Mouse (Mus musculus): ENCODE results near the gene Prkag2. TPM values are rescaled to one million over a fixed set of nuclear protein-coding genes. Genes with fewer than 3 reads are reported as not detected.

Prkag2 gene
- polyA plus RNA-seq, 1 experiment from 2014 or later: 97.6 TPM

DNA sequence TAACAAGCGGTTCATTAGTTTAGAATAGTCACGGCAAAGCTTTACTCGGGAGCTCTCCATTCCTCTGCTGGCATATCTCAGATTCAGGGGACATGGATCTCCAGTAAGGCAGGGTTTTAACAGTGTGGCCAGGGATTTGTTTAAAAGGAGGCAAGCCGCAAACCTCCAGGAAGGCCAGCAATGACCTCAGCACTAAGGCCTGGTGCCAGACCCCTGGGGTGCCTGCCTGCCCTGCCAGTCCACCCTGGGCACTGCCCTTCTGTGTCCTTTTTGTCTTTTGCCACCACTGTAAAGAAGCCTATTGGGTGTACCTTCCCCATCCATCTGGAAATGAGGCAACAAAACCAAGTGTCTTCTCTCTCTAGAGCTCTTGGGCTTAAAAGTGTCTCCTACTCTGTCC is 226.3 kb downstream of the Prkag2 start:
- H3K4me2 ChIP-seq (ENCODE audit: low read length): no peak overlapping the region
- WGBS: 89% methylated on average over 4 of the region's 4 CpGs
- no peak overlapping the region for H3K27ac ChIP-seq (replicated peaks; ENCODE audit: low read depth, low read length)
- H3K36me3 ChIP-seq (ENCODE audit: control insufficient read depth, insufficient read depth, low read length): peaks cover 59% of the 10 kb centered on the region
- no peak overlapping the region for H3K4me3 ChIP-seq (replicated peaks; ENCODE audit: low read depth, low read length)
- ATAC-seq (ENCODE audit: low FRiP score, low TSS enrichment): no peak
- no peaks in the 10 kb centered on the region for H3K9me3 ChIP-seq (ENCODE audit: control insufficient read depth, low read length)
- H3K27me3 ChIP-seq (ENCODE audit: control insufficient read depth, insufficient read depth, low read length): no peaks in the 10 kb centered on the region
- no peak for DNase-seq
- no peaks in the 10 kb centered on the region for H3K4me1 ChIP-seq (ENCODE audit: control insufficient read depth, insufficient read depth, low read length)
- H3K9ac ChIP-seq (replicated peaks; ENCODE audit: low read length): no peak overlapping the region

DNA sequence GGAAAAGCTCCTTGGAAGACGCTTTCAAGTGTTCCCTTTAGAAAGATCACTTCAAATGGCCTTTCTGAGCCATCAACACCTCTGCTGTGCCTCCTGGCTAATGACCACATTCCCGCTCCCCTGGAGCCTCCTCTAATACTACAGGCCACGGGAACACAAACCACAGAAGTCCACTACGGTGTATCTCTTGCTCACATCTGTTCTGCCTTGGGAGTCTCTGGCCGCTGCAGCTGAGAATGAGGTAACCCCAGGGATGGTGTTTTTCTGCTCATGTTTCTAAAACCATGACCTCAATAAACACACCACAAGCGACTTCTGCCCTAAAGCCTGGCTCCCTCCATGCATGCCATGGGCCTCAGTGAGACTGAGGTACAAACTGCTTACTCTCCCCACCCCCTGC is 227.2 kb downstream of the Prkag2 start:
- no peak overlapping the region for H3K4me2 ChIP-seq (ENCODE audit: low read length)
- no peak for ATAC-seq (ENCODE audit: low FRiP score, low TSS enrichment)
- 82% methylated on average over 6 of the region's 6 CpGs for WGBS

DNA sequence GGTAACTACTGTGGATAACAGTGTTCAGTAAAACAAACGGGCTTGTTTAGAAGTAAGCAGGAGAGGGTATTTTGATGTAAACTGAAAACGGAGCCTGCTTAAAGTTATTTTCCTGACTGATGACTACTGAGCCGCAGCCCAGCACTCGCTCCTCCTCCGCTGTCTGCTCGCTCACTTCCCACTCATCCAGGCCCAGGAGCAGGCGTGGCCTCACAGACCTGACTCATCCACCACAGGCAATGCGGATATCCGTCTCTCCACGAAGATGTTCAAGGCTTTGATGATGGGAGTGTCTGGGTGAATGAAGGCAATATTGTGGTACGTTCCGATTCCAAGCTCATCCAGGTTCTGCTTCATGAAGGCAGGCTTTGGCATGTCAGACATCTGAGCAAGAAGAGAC is 229.2 kb downstream of the Prkag2 start:
- Histone ChIP-seq H3K4me2 (ENCODE audit: low read length) (no peak overlapping the region), H3K36me3 (ENCODE audit: control insufficient read depth, insufficient read depth, low read length) (peaks cover 52% of the 10 kb centered on the region), H3K27me3 (ENCODE audit: control insufficient read depth, insufficient read depth, low read length) (no peaks in the 10 kb centered on the region), H3K4me1 (ENCODE audit: control insufficient read depth, insufficient read depth, low read length) (no peaks in the 10 kb centered on the region), H3K9ac (replicated peaks; ENCODE audit: low read length) (no peak overlapping the region), H3K4me3 (replicated peaks; ENCODE audit: low read depth, low read length) (no peak overlapping the region), H3K9me3 (ENCODE audit: control insufficient read depth, low read length) (no peaks in the 10 kb centered on the region), H3K27ac (replicated peaks; ENCODE audit: low read depth, low read length) (no peak overlapping the region)
- DNase-seq (no peak), ATAC-seq (ENCODE audit: low FRiP score, low TSS enrichment) (no peak)
- WGBS: 95% methylated on average over 12 of the region's 12 CpGs

More for the DNA sequence above, 227.2 kb downstream of the Prkag2 start:
- Histone ChIP-seq H3K36me3 (ENCODE audit: control insufficient read depth, insufficient read depth, low read length) (peaks cover 55% of the 10 kb centered on the region), H3K27ac (replicated peaks; ENCODE audit: low read depth, low read length) (no peak overlapping the region), H3K4me1 (ENCODE audit: control insufficient read depth, insufficient read depth, low read length) (no peaks in the 10 kb centered on the region), H3K4me3 (replicated peaks; ENCODE audit: low read depth, low read length) (no peak overlapping the region), H3K9ac (replicated peaks; ENCODE audit: low read length) (no peak overlapping the region), H3K27me3 (ENCODE audit: control insufficient read depth, insufficient read depth, low read length) (no peaks in the 10 kb centered on the region), H3K9me3 (ENCODE audit: control insufficient read depth, low read length) (no peaks in the 10 kb centered on the region)
- no peak for DNase-seq

DNA sequence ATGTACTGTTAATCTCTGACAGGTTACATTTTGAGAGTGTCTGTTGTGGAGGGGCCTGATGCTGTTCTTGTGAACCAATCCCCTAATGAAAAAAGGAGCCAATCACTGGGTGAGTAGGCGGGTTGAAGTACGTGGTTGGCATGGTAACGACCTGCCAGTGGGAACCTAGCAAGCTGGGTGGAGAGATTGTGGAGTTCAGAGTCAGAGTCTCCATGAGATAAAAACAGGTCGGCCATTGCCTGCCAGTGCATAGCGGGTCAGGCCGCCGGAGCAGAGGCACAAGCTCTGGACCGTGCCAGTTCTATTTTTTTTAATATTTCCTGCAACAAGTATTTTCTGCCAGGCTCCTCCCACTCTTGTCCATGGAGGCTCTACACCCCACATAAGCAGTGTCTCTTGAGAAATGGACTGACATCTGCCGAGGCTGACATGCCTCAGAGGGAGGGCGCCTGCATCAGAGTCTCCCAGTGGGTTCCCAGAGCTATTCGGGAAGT is 230.6 kb downstream of the Prkag2 start:
- ATAC-seq (ENCODE audit: low FRiP score, low TSS enrichment): peak; percentile 17; the same call in 1 of the 2 replicates
- H3K36me3 ChIP-seq (ENCODE audit: control insufficient read depth, insufficient read depth, low read length): peaks cover 48% of the 10 kb centered on the region
- DNase-seq: peak; percentile 53

DNA sequence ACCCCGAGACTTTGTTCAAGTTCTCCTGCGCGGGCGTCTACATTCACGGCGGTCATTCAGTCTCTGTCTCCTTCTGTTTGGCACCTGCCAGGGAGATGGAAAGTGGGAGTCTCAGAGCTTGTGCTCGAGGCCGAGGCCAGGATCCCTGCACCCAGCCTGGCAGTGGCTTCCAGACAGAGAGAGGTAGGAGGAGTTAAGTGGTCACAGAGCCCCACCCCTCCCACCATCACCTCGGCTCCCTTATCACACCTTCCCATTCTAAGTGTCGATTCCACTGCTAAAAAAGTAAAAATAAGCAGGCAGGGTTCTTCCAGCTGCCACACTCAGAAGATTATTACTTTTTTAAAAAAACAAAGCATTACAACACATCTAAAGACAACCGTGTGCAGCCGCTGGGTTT is 236.6 kb downstream of the Prkag2 start:
- Histone ChIP-seq H3K4me3 (replicated peaks; ENCODE audit: low read depth, low read length) (no peak overlapping the region), H3K27me3 (ENCODE audit: control insufficient read depth, insufficient read depth, low read length) (no peaks in the 10 kb centered on the region), H3K27ac (replicated peaks; ENCODE audit: low read depth, low read length) (no peak overlapping the region), H3K9ac (replicated peaks; ENCODE audit: low read length) (no peak overlapping the region), H3K4me1 (ENCODE audit: control insufficient read depth, insufficient read depth, low read length) (no peaks in the 10 kb centered on the region), H3K4me2 (ENCODE audit: low read length) (no peak overlapping the region), H3K36me3 (ENCODE audit: control insufficient read depth, insufficient read depth, low read length) (peaks cover 62% of the 10 kb centered on the region), H3K9me3 (ENCODE audit: control insufficient read depth, low read length) (no peaks in the 10 kb centered on the region)
- ATAC-seq (ENCODE audit: low FRiP score, low TSS enrichment) (no peak), DNase-seq (no peak)
- WGBS: 86% methylated on average over 12 of the region's 12 CpGs

More for the DNA sequence above, 230.6 kb downstream of the Prkag2 start:
- H3K4me2 ChIP-seq (ENCODE audit: low read length): no peak overlapping the region
- H3K9ac ChIP-seq (replicated peaks; ENCODE audit: low read length): no peak overlapping the region
- H3K27ac ChIP-seq (replicated peaks; ENCODE audit: low read depth, low read length): no peak overlapping the region
- 71% methylated on average over 11 of the region's 11 CpGs for WGBS
- H3K9me3 ChIP-seq (ENCODE audit: control insufficient read depth, low read length): no peaks in the 10 kb centered on the region
- no peaks in the 10 kb centered on the region for H3K4me1 ChIP-seq (ENCODE audit: control insufficient read depth, insufficient read depth, low read length)
- no peaks in the 10 kb centered on the region for H3K27me3 ChIP-seq (ENCODE audit: control insufficient read depth, insufficient read depth, low read length)
- no peak overlapping the region for H3K4me3 ChIP-seq (replicated peaks; ENCODE audit: low read depth, low read length)

DNA sequence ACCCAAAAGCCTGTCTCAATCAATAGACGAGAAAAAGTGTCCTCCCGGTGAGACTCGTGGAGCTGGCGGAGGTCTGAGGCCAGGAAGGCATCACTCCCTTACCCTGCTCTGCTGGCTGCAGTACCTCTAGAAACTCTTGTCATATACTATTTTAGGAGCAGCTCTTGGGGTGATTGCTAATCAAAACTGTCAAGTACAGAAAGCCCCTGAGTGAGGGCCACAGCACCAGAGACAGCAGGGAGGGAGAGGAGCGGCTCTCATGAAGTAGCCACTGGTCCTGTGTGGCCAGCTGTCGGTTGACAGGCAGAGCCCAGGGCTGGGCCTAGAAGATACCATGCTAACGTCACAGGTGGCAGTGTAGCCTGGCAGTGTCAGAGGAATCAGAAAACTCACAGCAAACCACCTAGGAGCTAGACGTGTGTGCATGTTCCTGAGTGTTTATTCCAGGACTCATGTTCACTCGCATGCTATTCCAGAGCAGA is 239.0 kb downstream of the Prkag2 start:
- no peak overlapping the region for H3K4me3 ChIP-seq (replicated peaks; ENCODE audit: low read depth, low read length)
- H3K27ac ChIP-seq (replicated peaks; ENCODE audit: low read depth, low read length): no peak overlapping the region
- H3K4me2 ChIP-seq (ENCODE audit: low read length): no peak overlapping the region
- H3K36me3 ChIP-seq (ENCODE audit: control insufficient read depth, insufficient read depth, low read length): peaks cover 48% of the 10 kb centered on the region
- H3K9ac ChIP-seq (replicated peaks; ENCODE audit: low read length): no peak overlapping the region
- no peaks in the 10 kb centered on the region for H3K9me3 ChIP-seq (ENCODE audit: control insufficient read depth, low read length)
- H3K4me1 ChIP-seq (ENCODE audit: control insufficient read depth, insufficient read depth, low read length): no peaks in the 10 kb centered on the region
- 90% methylated on average over 9 of the region's 9 CpGs for WGBS
- H3K27me3 ChIP-seq (ENCODE audit: control insufficient read depth, insufficient read depth, low read length): no peaks in the 10 kb centered on the region
- no peak for ATAC-seq (ENCODE audit: low FRiP score, low TSS enrichment)
- no peak for DNase-seq

GRCm38 (mm10) chr5:24860635-24861448 is 239.6 kb downstream of the Prkag2 start:
- no peak overlapping the region for H3K27ac ChIP-seq (replicated peaks; ENCODE audit: low read depth, low read length)
- WGBS: 87% methylated on average over 13 of the region's 13 CpGs
- H3K4me3 ChIP-seq (replicated peaks; ENCODE audit: low read depth, low read length): no peak overlapping the region
- no peaks in the 10 kb centered on the region for H3K4me1 ChIP-seq (ENCODE audit: control insufficient read depth, insufficient read depth, low read length)
- no peak overlapping the region for H3K4me2 ChIP-seq (ENCODE audit: low read length)
- no peaks in the 10 kb centered on the region for H3K27me3 ChIP-seq (ENCODE audit: control insufficient read depth, insufficient read depth, low read length)
- H3K9me3 ChIP-seq (ENCODE audit: control insufficient read depth, low read length): no peaks in the 10 kb centered on the region
- ATAC-seq (ENCODE audit: low FRiP score, low TSS enrichment) (no peak), DNase-seq (peak; percentile 42)
- no peak overlapping the region for H3K9ac ChIP-seq (replicated peaks; ENCODE audit: low read length)
- peaks cover 42% of the 10 kb centered on the region for H3K36me3 ChIP-seq (ENCODE audit: control insufficient read depth, insufficient read depth, low read length)

- WGBS: 85% methylated on average over 3 of the region's 3 CpGs
- H3K9me3 ChIP-seq (ENCODE audit: control insufficient read depth, low read length): no peaks in the 10 kb centered on the region
- H3K4me2 ChIP-seq (ENCODE audit: low read length): no peak overlapping the region
- no peak overlapping the region for H3K4me3 ChIP-seq (replicated peaks; ENCODE audit: low read depth, low read length)
- DNase-seq (no peak), ATAC-seq (ENCODE audit: low FRiP score, low TSS enrichment) (no peak)
- H3K27ac ChIP-seq (replicated peaks; ENCODE audit: low read depth, low read length): no peak overlapping the region
- H3K9ac ChIP-seq (replicated peaks; ENCODE audit: low read length): no peak overlapping the region
- no peaks in the 10 kb centered on the region for H3K4me1 ChIP-seq (ENCODE audit: control insufficient read depth, insufficient read depth, low read length)
- no peaks in the 10 kb centered on the region for H3K27me3 ChIP-seq (ENCODE audit: control insufficient read depth, insufficient read depth, low read length)
- H3K36me3 ChIP-seq (ENCODE audit: control insufficient read depth, insufficient read depth, low read length): peaks cover 38% of the 10 kb centered on the region
Observed at GRCm38 (mm10) chr5:24859771-24860540, 240.5 kb downstream of the Prkag2 start.

Data from midbrain, embryonic 14.5 days (tissue).